Mouse (Mus musculus) intestine, embryonic 15.5 days (tissue): ENCODE data around the gene Pax9. TPM values are rescaled to one million over a fixed set of nuclear protein-coding genes. Genes with fewer than 3 reads are reported as not detected.

Experiments
- ATAC-seq: fragments of 200-750 bp; cut with Nextera tagmentation; 2 replicates; pipeline ENCODE4 v1.8.0; 2017; ENCODE audit warnings: moderate TSS enrichment, moderate library complexity
- H3K27ac ChIP-seq: fragments of 300-500 bp; sonication (generic); 2 replicates; pipeline ENCODE4 v1.5.1; 2015; ENCODE audit warnings: mild to moderate bottlenecking, inconsistent platforms
- H3K27me3 ChIP-seq: fragments of 300-500 bp; sonication (generic); replicated peaks from 2 replicates; pipeline ENCODE4 v1.6.1; 2015; ENCODE audit warnings: inconsistent platforms
- H3K36me3 ChIP-seq: fragments of 300-500 bp; sonication (generic); 2 replicates; pipeline ENCODE4 v1.6.1; 2015; ENCODE audit warnings: inconsistent platforms
- H3K4me1 ChIP-seq: fragments of 300-500 bp; sonication (generic); replicated peaks from 2 replicates; pipeline ENCODE4 v1.6.1; 2015; ENCODE audit warnings: inconsistent platforms
- H3K4me2 ChIP-seq: fragments of 300-500 bp; sonication (generic); replicated peaks from 2 replicates; pipeline ENCODE4 v1.6.1; 2015; ENCODE audit warnings: mild to moderate bottlenecking, inconsistent platforms
- H3K4me3 ChIP-seq: fragments of 300-500 bp; sonication (generic); replicated peaks from 2 replicates; pipeline ENCODE4 v1.5.1; 2015; ENCODE audit warnings: inconsistent platforms
- H3K9ac ChIP-seq: fragments of 300-500 bp; sonication (generic); 2 replicates; pipeline ENCODE4 v1.6.1; 2015; ENCODE audit warnings: inconsistent platforms
- H3K9me3 ChIP-seq: fragments of 300-500 bp; sonication (generic); 2 replicates; pipeline ENCODE4 v1.6.1; 2016; ENCODE audit warnings: inconsistent platforms
- WGBS: fragments of 180-500 bp; shearing (Covaris S2); methylation state at CpG from one replicate; pipeline ENCODE4 v1.1.7; 2015; 5-methylcytosine and 5-hydroxymethylcytosine counted together
- polyA plus RNA-seq: library from polyadenylated mRNA; unstranded; fragments of >200 nt; fragmentation: Nextera tagmentation; extraction: Ambion mirVana; gene quantifications from 2 replicates; pipeline ENCODE4 v1.2.1, GENCODE M21; 2015

Gene Pax9
- polyA plus RNA-seq, 1 experiment from 2014 or later, result not detected

- no peak for ATAC-seq
- WGBS, result 2% methylated on average over 12 of the region's 12 CpGs
- Histone ChIP-seq H3K36me3 (no peaks in the 10 kb centered on the region), H3K4me2 (no peak overlapping the region), H3K4me1 (peaks cover 16% of the 10 kb centered on the region), H3K9me3 (no peaks in the 10 kb centered on the region), H3K27me3 (peaks cover 91% of the 10 kb centered on the region), H3K9ac (no peak overlapping the region), H3K4me3 (peak overlapping the region; percentile 9), H3K27ac (no peak overlapping the region)
Measured at GRCm38 (mm10) chr12:56691001-56691400, 566 bp upstream of the Pax9 start.

- no peak for ATAC-seq
- Histone ChIP-seq H3K4me3 (no peak overlapping the region), H3K27me3 (peaks cover 99% of the 10 kb centered on the region), H3K4me1 (peaks cover 28% of the 10 kb centered on the region), H3K9ac (no peak overlapping the region), H3K27ac (no peak overlapping the region), H3K4me2 (no peak overlapping the region), H3K36me3 (no peaks in the 10 kb centered on the region), H3K9me3 (no peaks in the 10 kb centered on the region)
- WGBS, result 5% methylated on average over 19 of the region's 19 CpGs
Measured at GRCm38 (mm10) chr12:56692536-56692935, 969 bp downstream of the Pax9 start.

DNA sequence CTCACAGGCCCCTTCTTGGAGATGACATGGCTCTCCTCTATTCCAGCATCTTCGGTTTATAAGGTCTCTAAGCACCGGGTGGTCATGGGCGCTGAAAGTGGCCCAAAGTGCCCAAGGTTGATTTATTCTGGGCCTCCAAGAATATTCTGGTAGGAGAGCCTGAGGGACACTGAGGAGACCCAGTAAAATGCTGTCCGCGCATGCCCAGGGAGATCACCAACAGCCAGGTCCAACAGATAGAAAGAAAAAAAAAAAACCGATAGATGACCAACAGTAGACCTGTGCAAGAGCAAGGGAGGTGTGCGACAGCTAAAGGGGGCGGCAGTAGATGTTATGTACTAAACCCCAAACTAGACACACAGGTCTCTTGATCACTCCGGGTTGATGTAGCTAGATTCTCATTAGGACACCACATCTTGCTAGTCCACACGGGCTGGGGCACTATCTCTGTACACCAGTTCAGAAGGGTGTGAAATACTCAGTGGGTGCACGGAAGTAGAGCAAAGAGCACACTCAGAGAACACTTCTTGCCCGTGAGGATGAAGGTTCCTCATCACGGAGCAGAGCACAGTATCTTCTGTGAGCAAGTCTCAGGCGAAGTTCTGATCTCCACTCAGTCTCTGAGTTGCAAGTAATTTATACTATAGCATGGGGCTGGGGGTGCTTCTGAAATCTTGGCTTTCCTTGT, 2.0 kb downstream of the Pax9 start:
- 9% methylated on average over 14 of the region's 14 CpGs for WGBS
- peaks cover 28% of the 10 kb centered on the region for H3K4me1 ChIP-seq
- H3K36me3 ChIP-seq, result no peaks in the 10 kb centered on the region

DNA sequence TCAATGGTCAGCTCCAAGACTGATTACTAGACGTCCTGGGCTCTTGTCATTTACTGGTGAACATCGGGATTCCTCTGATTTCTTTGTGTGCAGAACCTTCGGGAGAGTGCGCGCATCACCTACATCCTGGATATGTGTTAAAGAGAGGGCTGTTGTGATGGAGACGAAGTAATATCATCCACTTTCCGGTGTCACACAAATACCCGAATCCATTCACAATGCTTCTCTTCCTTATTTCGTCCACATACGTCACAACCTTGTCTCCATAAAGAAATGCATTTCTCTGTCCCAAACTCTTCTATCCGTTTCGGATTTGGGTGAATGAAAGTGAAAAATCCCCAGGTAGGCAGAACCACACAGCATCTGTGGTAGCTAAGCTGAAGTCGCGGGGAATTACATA, 2.8 kb downstream of the Pax9 start:
- no peaks in the 10 kb centered on the region for H3K36me3 ChIP-seq
- H3K9me3 ChIP-seq, result no peaks in the 10 kb centered on the region
- ATAC-seq, result no peak
- H3K4me2 ChIP-seq, result no peak overlapping the region
- no peak overlapping the region for H3K9ac ChIP-seq
- H3K27ac ChIP-seq, result no peak overlapping the region
- H3K27me3 ChIP-seq, result peaks cover 96% of the 10 kb centered on the region
- H3K4me3 ChIP-seq, result no peak overlapping the region
- H3K4me1 ChIP-seq, result peaks cover 28% of the 10 kb centered on the region
- WGBS, result 4% methylated on average over 14 of the region's 14 CpGs

More for the DNA sequence above, 2.0 kb downstream of the Pax9 start:
- no peak for ATAC-seq
- Histone ChIP-seq H3K9me3 (no peaks in the 10 kb centered on the region), H3K4me2 (no peak overlapping the region), H3K9ac (no peak overlapping the region), H3K27ac (no peak overlapping the region), H3K4me3 (no peak overlapping the region), H3K27me3 (peaks cover 99% of the 10 kb centered on the region)

- no peaks in the 10 kb centered on the region for H3K9me3 ChIP-seq
- WGBS, result 3% methylated on average over 11 of the region's 11 CpGs
- H3K4me2 ChIP-seq, result peak overlapping the region; percentile 67
- H3K4me1 ChIP-seq, result peaks cover 28% of the 10 kb centered on the region
- H3K36me3 ChIP-seq, result no peaks in the 10 kb centered on the region
- no peak overlapping the region for H3K27ac ChIP-seq
- no peak overlapping the region for H3K9ac ChIP-seq
- ATAC-seq, result no peak
- H3K4me3 ChIP-seq, result 0 out of 2 replicates have a peak overlapping the region, but pooled peaks have one; percentile 34
- H3K27me3 ChIP-seq, result peaks cover 96% of the 10 kb centered on the region
Measured at GRCm38 (mm10) chr12:56694936-56695335, 3.4 kb downstream of the Pax9 start.

DNA sequence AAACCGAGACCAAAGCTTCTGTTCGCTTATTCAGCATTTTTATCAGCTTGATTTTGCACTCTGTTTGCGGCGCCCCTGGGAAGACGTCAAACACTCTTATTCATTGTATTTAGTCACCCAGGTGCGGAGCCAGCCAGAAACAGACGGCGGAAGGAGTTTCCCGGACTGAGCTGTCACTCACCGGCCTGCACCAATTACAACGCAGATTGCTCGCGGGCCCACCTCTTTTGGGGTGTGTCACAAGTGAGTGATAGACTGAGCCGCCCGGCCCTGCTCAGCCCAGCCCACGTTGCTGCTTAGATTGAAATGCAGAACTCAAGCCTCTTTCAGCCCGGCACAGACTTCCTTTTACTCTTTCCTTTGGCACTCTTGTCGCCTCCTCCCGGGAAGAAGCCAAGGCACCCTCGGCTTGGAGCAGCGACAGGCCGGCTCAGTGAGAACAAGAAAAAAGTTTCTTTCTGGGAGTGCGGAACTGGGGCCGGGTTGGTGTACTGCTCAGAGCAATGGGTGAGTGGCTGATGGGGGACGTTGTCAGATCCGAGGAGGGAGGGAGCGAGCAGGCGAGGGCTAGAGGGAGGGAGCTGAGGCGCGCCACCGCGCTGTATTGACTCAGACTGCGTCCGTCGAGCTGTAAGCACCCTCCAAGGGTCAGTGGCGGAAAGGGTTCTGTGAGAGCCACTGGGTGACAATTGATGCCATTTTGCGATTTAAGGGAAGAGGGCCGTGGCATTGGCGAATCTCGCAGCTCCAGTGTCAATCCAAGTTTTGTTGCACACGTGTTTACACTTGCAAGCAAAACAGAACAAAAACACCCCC, 4.0 kb downstream of the Pax9 start:
- peak; percentile 96 for ATAC-seq
- under 1% methylated on average over 41 of the region's 41 CpGs for WGBS
- Histone ChIP-seq H3K27ac (no peak overlapping the region), H3K4me1 (peaks cover 28% of the 10 kb centered on the region), H3K27me3 (peaks cover 96% of the 10 kb centered on the region), H3K36me3 (no peaks in the 10 kb centered on the region), H3K4me2 (peak overlapping the region; percentile 67), H3K9ac (no peak overlapping the region), H3K4me3 (peak overlapping the region; percentile 34), H3K9me3 (no peaks in the 10 kb centered on the region)

GRCm38 (mm10) chr12:56696174-56697010, 4.8 kb downstream of the Pax9 start:
- no peak for ATAC-seq
- under 1% methylated on average over 57 of the region's 57 CpGs for WGBS
- H3K36me3 ChIP-seq, result no peaks in the 10 kb centered on the region
- H3K4me3 ChIP-seq, result peak overlapping the region; percentile 34
- no peak overlapping the region for H3K27ac ChIP-seq
- H3K9me3 ChIP-seq, result no peaks in the 10 kb centered on the region
- H3K4me2 ChIP-seq, result peak overlapping the region; percentile 67
- no peak overlapping the region for H3K9ac ChIP-seq
- H3K4me1 ChIP-seq, result peaks cover 26% of the 10 kb centered on the region
- peaks cover 89% of the 10 kb centered on the region for H3K27me3 ChIP-seq

- peaks cover 84% of the 10 kb centered on the region for H3K27me3 ChIP-seq
- no peak overlapping the region for H3K9ac ChIP-seq
- H3K36me3 ChIP-seq, result no peaks in the 10 kb centered on the region
- H3K27ac ChIP-seq, result no peak overlapping the region
- peak overlapping the region; percentile 34; the same call in 1 of the 2 replicates for H3K4me3 ChIP-seq
- no peaks in the 10 kb centered on the region for H3K9me3 ChIP-seq
- peaks cover 23% of the 10 kb centered on the region; the same call in 1 of the 2 replicates for H3K4me1 ChIP-seq
- 2% methylated on average over 36 of the region's 36 CpGs for WGBS
- ATAC-seq, result no peak
- H3K4me2 ChIP-seq, result peak overlapping the region; percentile 67
Measured at GRCm38 (mm10) chr12:56697011-56697740, 5.6 kb downstream of the Pax9 start.

DNA sequence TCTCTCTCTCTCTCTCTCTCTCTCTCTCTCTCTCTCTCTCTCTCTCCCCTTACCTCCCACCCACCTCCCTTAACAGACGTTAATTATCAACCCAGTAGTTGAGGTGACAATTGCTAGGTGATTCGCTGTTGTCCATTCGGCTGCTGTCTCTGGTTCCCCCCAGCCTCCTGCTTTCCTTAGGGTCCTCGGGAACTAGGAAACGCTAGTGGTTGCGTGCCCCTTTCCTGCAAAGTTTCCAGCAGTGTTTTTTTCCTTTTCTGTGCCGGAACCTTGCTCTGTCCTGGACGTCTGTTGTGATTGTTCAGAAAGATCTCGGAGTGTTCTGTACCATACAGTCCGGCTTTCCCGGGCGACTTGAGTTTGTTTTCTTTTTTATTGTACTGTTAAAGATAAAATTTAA, 6.2 kb downstream of the Pax9 start:
- Histone ChIP-seq H3K9me3 (no peaks in the 10 kb centered on the region), H3K27me3 (peaks cover 83% of the 10 kb centered on the region), H3K4me3 (no peak overlapping the region), H3K9ac (no peak overlapping the region), H3K4me1 (peaks cover 20% of the 10 kb centered on the region; the same call in 1 of the 2 replicates), H3K36me3 (no peaks in the 10 kb centered on the region), H3K27ac (no peak overlapping the region), H3K4me2 (no peak overlapping the region)
- WGBS, result 3% methylated on average over 12 of the region's 12 CpGs
- ATAC-seq, result no peak

- Histone ChIP-seq H3K9me3 (no peaks in the 10 kb centered on the region), H3K4me2 (no peak overlapping the region), H3K9ac (no peak overlapping the region), H3K36me3 (no peaks in the 10 kb centered on the region), H3K4me3 (no peak overlapping the region), H3K4me1 (peaks cover 20% of the 10 kb centered on the region; the same call in 1 of the 2 replicates), H3K27me3 (peaks cover 77% of the 10 kb centered on the region), H3K27ac (no peak overlapping the region)
- ATAC-seq, result no peak
- 4% methylated on average over 8 of the region's 8 CpGs for WGBS
Measured at GRCm38 (mm10) chr12:56698191-56698980, 6.8 kb downstream of the Pax9 start.

DNA sequence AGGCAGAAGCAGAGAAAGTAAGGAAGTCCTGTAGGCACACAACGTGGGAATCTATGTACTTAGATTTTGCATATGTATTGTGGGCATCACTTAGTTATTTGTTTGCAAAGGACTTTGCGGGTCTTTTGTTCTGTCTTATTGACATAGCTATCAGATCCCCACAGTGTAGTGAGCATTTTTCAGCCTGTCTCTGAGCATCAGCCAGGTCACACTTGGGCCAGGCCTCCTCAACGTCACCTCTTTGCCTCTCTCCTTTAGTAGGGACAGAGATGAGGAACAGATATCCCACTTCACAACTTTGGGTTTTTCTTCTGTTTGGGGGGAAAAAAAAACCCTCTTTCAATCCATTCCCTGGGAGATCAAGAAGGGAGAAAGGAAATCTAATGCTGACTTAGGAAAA, 7.8 kb downstream of the Pax9 start:
- 22% methylated on average over 3 of the region's 3 CpGs for WGBS
- Histone ChIP-seq H3K9ac (no peak overlapping the region), H3K4me2 (no peak overlapping the region), H3K9me3 (no peaks in the 10 kb centered on the region), H3K4me1 (peaks cover 20% of the 10 kb centered on the region; the same call in 1 of the 2 replicates), H3K36me3 (no peaks in the 10 kb centered on the region), H3K27me3 (peaks cover 70% of the 10 kb centered on the region), H3K4me3 (no peak overlapping the region), H3K27ac (no peak overlapping the region)
- ATAC-seq, result no peak
